Mouse (Mus musculus) embryo, embryonic 11.5 days (tissue): Measurements from ENCODE around the gene Slc35b4.

Experiments
- DNase-seq: peaks from one replicate; pipeline ENCODE4 v3.0.0-alpha.2; 2012; ENCODE audit warnings: low read depth, low spot score

Slc35b4 gene

GRCm38 (mm10) chr6:34129261-34129660 lies 47.6 kb downstream of the Slc35b4 start:
- DNase-seq: no peak

GRCm38 (mm10) chr6:34124401-34124800 lies 52.5 kb downstream of the Slc35b4 start:
- no peak for DNase-seq

GRCm38 (mm10) chr6:34116838-34117478 lies 60.0 kb downstream of the Slc35b4 start:
- DNase-seq: no peak

GRCm38 (mm10) chr6:34111406-34111805 lies 65.5 kb downstream of the Slc35b4 start:
- DNase-seq: no peak

- DNase-seq: no peak
Measured at GRCm38 (mm10) chr6:34110571-34110970, 66.3 kb downstream of the Slc35b4 start.
